ENCODE assay signal across 8 mouse cellular contexts in genomic region chr3:96332631-96333395, GRCm38 (mm10). TPM values are rescaled to one million over a fixed set of nuclear protein-coding genes. Genes with fewer than 3 reads are reported as not detected.
DNase-seq lines count a peak whose midpoint lies in the region; ATAC-seq and TF ChIP-seq lines count a peak whose summit lies in the region.

No protein-coding gene starts in this region.

- no peak overlapping the region for H3K4me2 ChIP-seq in hindbrain, postnatal 0 days (ENCODE audit: low read depth, low read length)
- no peak overlapping the region for H3K4me2 ChIP-seq in embryonic facial prominence, embryonic 11.5 days (ENCODE audit: low read depth, low read length)
- H3K4me2 ChIP-seq in myocyte (ENCODE audit: low read depth) = peak overlapping the region; percentile 76
- H3K4me2 ChIP-seq in midbrain, postnatal 0 days (ENCODE audit: low read depth, low read length, poor library complexity, severe bottlenecking) = no peak overlapping the region

- peaks cover 25% of the 10 kb centered on the region for H3K4me1 ChIP-seq in hindbrain, embryonic 10.5 days (replicated peaks)
- H3K4me1 ChIP-seq in hindbrain, postnatal 0 days (ENCODE audit: insufficient read depth, low read length) = no peaks in the 10 kb centered on the region
- peaks cover 3 to 19% of the 10 kb centered on the region in 2 experiments; a peak in 2 of 4 replicates for H3K4me1 ChIP-seq in MEL (ENCODE audit: control insufficient read depth in 1 of 2, insufficient read depth in 2 of 2, low read length in 2 of 2)
- H3K4me1 ChIP-seq in embryonic facial prominence, embryonic 11.5 days (ENCODE audit: control insufficient read depth, insufficient read depth, low read length) = no peaks in the 10 kb centered on the region
- H3K4me1 ChIP-seq in midbrain, postnatal 0 days (ENCODE audit: insufficient read depth, low read length) = no peaks in the 10 kb centered on the region

- 2% methylated on average over 27 of the region's 27 CpGs for WGBS in hindbrain, embryonic 10.5 days
- 6% methylated on average over 27 of the region's 27 CpGs for WGBS in hindbrain, postnatal 0 days
- 2% methylated on average over 27 of the region's 27 CpGs for WGBS in embryonic facial prominence, embryonic 11.5 days
- WGBS in midbrain, postnatal 0 days = 5% methylated on average over 27 of the region's 27 CpGs

- TF ChIP-seq CTCF in hindbrain, postnatal 0 days (IDR thresholded peaks at IDR 0.05; ENCODE audit: low read depth) = no peak
- TF ChIP-seq CTCF in MEL (IDR thresholded peaks at IDR 0.05 in 2 of 3, conservative IDR thresholded peaks at IDR 0.05 in 1 of 3; ENCODE audit: control insufficient read depth in 1 of 3, insufficient read depth in 1 of 3, low read depth in 2 of 3, low read length in 3 of 3, poor library complexity in 1 of 3, severe bottlenecking in 1 of 3) = 0 out of 6 replicates have a peak, but pooled peaks of 1 of the 3 experiments have one; percentile 7
- no peak for TF ChIP-seq CTCF in midbrain, postnatal 0 days (IDR thresholded peaks at IDR 0.05)

- no peak overlapping the region for H3K27ac ChIP-seq in hindbrain, embryonic 10.5 days
- H3K27ac ChIP-seq in hindbrain, postnatal 0 days = no peak overlapping the region
- H3K27ac ChIP-seq in MEL (ENCODE audit: control insufficient read depth, low read depth, low read length) = peak overlapping the region; percentile 65
- H3K27ac ChIP-seq in embryonic facial prominence, embryonic 11.5 days (replicated peaks; ENCODE audit: low read depth, low read length) = no peak overlapping the region
- no peak overlapping the region for H3K27ac ChIP-seq in midbrain, postnatal 0 days (ENCODE audit: low read depth, low read length)

- H3K27me3 ChIP-seq in hindbrain, embryonic 10.5 days (ENCODE audit: insufficient read depth, poor library complexity, severe bottlenecking) = peaks cover 92% of the 10 kb centered on the region
- H3K27me3 ChIP-seq in hindbrain, postnatal 0 days (ENCODE audit: insufficient read depth, low read length) = peaks cover 86% of the 10 kb centered on the region
- H3K27me3 ChIP-seq in MEL (ENCODE audit: control insufficient read depth in 1 of 2, insufficient read depth in 2 of 2, low read length in 2 of 2) (no peaks in the 10 kb centered on the region), myocyte (ENCODE audit: control insufficient read depth, insufficient read depth, insufficient read length) (peaks cover 5% of the 10 kb centered on the region)
- peaks cover 50% of the 10 kb centered on the region for H3K27me3 ChIP-seq in embryonic facial prominence, embryonic 11.5 days (ENCODE audit: control insufficient read depth, insufficient read depth, low read length)
- H3K27me3 ChIP-seq in midbrain, postnatal 0 days (ENCODE audit: insufficient read depth, low read length) = peaks cover 87% of the 10 kb centered on the region

- H3K9me3 ChIP-seq in hindbrain, embryonic 10.5 days = no peaks in the 10 kb centered on the region
- no peaks in the 10 kb centered on the region for H3K9me3 ChIP-seq in hindbrain, postnatal 0 days (ENCODE audit: low read length)
- no peaks in the 10 kb centered on the region for H3K9me3 ChIP-seq in MEL (replicated peaks; ENCODE audit: insufficient read depth, low read length)
- H3K9me3 ChIP-seq in embryonic facial prominence, embryonic 11.5 days (replicated peaks; ENCODE audit: control insufficient read depth, low read length) = no peaks in the 10 kb centered on the region
- no peaks in the 10 kb centered on the region for H3K9me3 ChIP-seq in midbrain, postnatal 0 days (ENCODE audit: low read length)

- TF ChIP-seq POLR2A in MEL (IDR thresholded peaks at IDR 0.05; ENCODE audit: control insufficient read depth in 1 of 2, insufficient read depth in 1 of 2, low read depth in 1 of 2, low read length in 2 of 2, poor library complexity in 1 of 2) = no peak
- no peak for TF ChIP-seq POLR2A in myocyte (IDR thresholded peaks at IDR 0.05; ENCODE audit: insufficient read length, low read depth)

- no peak for TF ChIP-seq RAD21 in MEL (IDR thresholded peaks at IDR 0.05; ENCODE audit: low read depth, low read length)

- ATAC-seq in hindbrain, postnatal 0 days = no peak
- ATAC-seq in embryonic facial prominence, embryonic 11.5 days (replicated peaks; ENCODE audit: insufficient number of reproducible peaks, low FRiP score, low TSS enrichment, low read depth) = no peak
- no peak for ATAC-seq in midbrain, postnatal 0 days (ENCODE audit: low FRiP score)

- TF ChIP-seq EP300 in MEL (IDR thresholded peaks at IDR 0.05; ENCODE audit: low read depth in 1 of 2, low read length in 2 of 2) = no peak

- H3K4me3 ChIP-seq in hindbrain, embryonic 10.5 days = peak overlapping the region; percentile 42
- no peak overlapping the region for H3K4me3 ChIP-seq in hindbrain, postnatal 0 days (ENCODE audit: low read length)
- H3K4me3 ChIP-seq in MEL (ENCODE audit: control insufficient read depth in 1 of 2, insufficient read depth in 1 of 2, low read depth in 2 of 2, low read length in 2 of 2) = peak overlapping the region; percentile 70 to 86
- no peak overlapping the region for H3K4me3 ChIP-seq in embryonic facial prominence, embryonic 11.5 days (ENCODE audit: low read depth, low read length)
- peak overlapping the region; percentile 11 for H3K4me3 ChIP-seq in myocyte
- no peak overlapping the region for H3K4me3 ChIP-seq in midbrain, postnatal 0 days (ENCODE audit: low read depth, low read length)

- peaks cover 1% of the 10 kb centered on the region; the same call in 1 of the 2 replicates for H3K79me2 ChIP-seq in MEL (ENCODE audit: control insufficient read depth, insufficient read depth, low read length, poor library complexity)
- H3K79me2 ChIP-seq in myocyte (ENCODE audit: control insufficient read depth, insufficient read depth) = no peaks in the 10 kb centered on the region

- peak; percentile 71 for DNase-seq in hindbrain, embryonic 10.5 days (ENCODE audit: low spot score)
- no peak for DNase-seq in hindbrain, postnatal 0 days (ENCODE audit: low spot score)
- peak; percentile 98 for DNase-seq in MEL (ENCODE audit: low read depth, low spot score)
- DNase-seq in embryonic facial prominence, embryonic 11.5 days (ENCODE audit: low spot score) = peak; percentile 69
- DNase-seq in cerebellum, adult 11 months = no peak
- DNase-seq in midbrain, postnatal 0 days (ENCODE audit: low spot score) = no peak
- DNase-seq in urinary bladder, postnatal 10 days (ENCODE audit: low spot score) = no peak

- no peaks in the 10 kb centered on the region for H3K36me3 ChIP-seq in hindbrain, embryonic 10.5 days
- H3K36me3 ChIP-seq in hindbrain, postnatal 0 days (ENCODE audit: insufficient read depth, low read length) = no peaks in the 10 kb centered on the region
- peaks cover 0 to 21% of the 10 kb centered on the region in 2 experiments; a peak in 2 of 4 replicates for H3K36me3 ChIP-seq in MEL (ENCODE audit: control insufficient read depth in 1 of 2, insufficient read depth in 2 of 2, low read length in 2 of 2)
- H3K36me3 ChIP-seq in embryonic facial prominence, embryonic 11.5 days (replicated peaks; ENCODE audit: control insufficient read depth, insufficient read depth, low read depth, low read length) = no peaks in the 10 kb centered on the region
- H3K36me3 ChIP-seq in myocyte (ENCODE audit: control insufficient read depth, insufficient read depth) = no peaks in the 10 kb centered on the region
- no peaks in the 10 kb centered on the region for H3K36me3 ChIP-seq in midbrain, postnatal 0 days (ENCODE audit: insufficient read depth, low read length)

- no peak overlapping the region for H3K9ac ChIP-seq in hindbrain, postnatal 0 days (replicated peaks; ENCODE audit: low read length)
- peak overlapping the region; percentile 77 for H3K9ac ChIP-seq in MEL (ENCODE audit: control insufficient read depth, low read depth, low read length, poor library complexity, severe bottlenecking)
- no peak overlapping the region for H3K9ac ChIP-seq in embryonic facial prominence, embryonic 11.5 days (replicated peaks; ENCODE audit: low read length)
- no peak overlapping the region for H3K9ac ChIP-seq in midbrain, postnatal 0 days (replicated peaks; ENCODE audit: low read length, poor library complexity, severe bottlenecking)

- no peak overlapping the region for H3ac ChIP-seq in myocyte (ENCODE audit: control insufficient read depth, insufficient read length)

TF ChIP-seq in MEL, 35 proteins besides CTCF, POLR2A, EP300 and RAD21 (continues in another document):
- no peak for TF ChIP-seq POLR2AphosphoS5 (IDR thresholded peaks at IDR 0.05; ENCODE audit: borderline replicate concordance, low read depth, low read length)
- no peak for TF ChIP-seq KAT2A (conservative IDR thresholded peaks at IDR 0.05; ENCODE audit: low read depth, low read length)
- TF ChIP-seq MAZ (IDR thresholded peaks at IDR 0.05; ENCODE audit: low read depth, low read length) = no peak
- TF ChIP-seq BHLHE40 (IDR thresholded peaks at IDR 0.05; ENCODE audit: borderline replicate concordance, low read depth, low read length) = no peak
- TF ChIP-seq MEF2A (IDR thresholded peaks at IDR 0.05; ENCODE audit: extremely low read depth, insufficient replicate concordance, low read depth, low read length, poor library complexity, severe bottlenecking) = no peak
- no peak for TF ChIP-seq TCF12 (IDR thresholded peaks at IDR 0.05; ENCODE audit: low read depth, low read length)

TF ChIP-seq in myocyte, 11 proteins besides CTCF, POLR2A, EP300 and RAD21 (continues in another document):
- TF ChIP-seq SRF (IDR thresholded peaks at IDR 0.05; ENCODE audit: control insufficient read depth, insufficient read length, low read depth) (no peak), TCF12 (IDR thresholded peaks at IDR 0.05; ENCODE audit: insufficient read depth, poor library complexity, severe bottlenecking) (no peak), REST (IDR thresholded peaks at IDR 0.05; ENCODE audit: insufficient read depth, insufficient read length) (no peak), USF1 (IDR thresholded peaks at IDR 0.05; ENCODE audit: low read depth) (no peak), E2F4 (IDR thresholded peaks at IDR 0.05; ENCODE audit: insufficient read depth) (no peak), MAX (IDR thresholded peaks at IDR 0.05; ENCODE audit: low read depth) (no peak), CEBPB (IDR thresholded peaks at IDR 0.05; ENCODE audit: insufficient read depth, poor library complexity, severe bottlenecking) (no peak), TCF3 (IDR thresholded peaks at IDR 0.05; ENCODE audit: insufficient read length, low read depth) (no peak)

RNA-seq across cellular contexts. Expression of gene Fcgr1, which starts 39.0 kb away (rescaled TPM):
- polyA plus RNA-seq in hindbrain, embryonic 10.5 days (2016; fragmentation: Nextera tagmentation; extraction: Ambion mirVana) = 1.7 and 1.9 TPM in 2 replicates
- total RNA-seq in hindbrain, postnatal 0 days (2014; rRNA removed) = 2.6 and 8.4 TPM in 2 replicates
- polyA plus RNA-seq in hindbrain, postnatal 0 days (2015; fragmentation: Nextera tagmentation; extraction: Ambion mirVana) = 2.1 and 2.4 TPM in 2 replicates
- 3.4 and 4.7 TPM in 2 replicates for total RNA-seq in MEL (2012; rRNA removed)
- polyA plus RNA-seq in MEL (2012; ENCODE audit: insufficient read depth in 1 of 2, insufficient read length in 2 of 2, low read depth in 1 of 2, low replicate concordance in 2 of 2, missing spikeins in 1 of 2) = 1 to 10 TPM in 1 of 2 experiments, not detected in 1; 2.8 TPM
- polyA plus RNA-seq in embryonic facial prominence, embryonic 11.5 days (2014; fragmentation: Nextera tagmentation; extraction: Ambion mirVana) = 1.3 and 2.1 TPM in 2 replicates
- polyA plus RNA-seq in myocyte (2012; fragmentation: generic; extraction: Trizol) = 0.05 TPM
- 0.60 and 1.3 TPM in 2 replicates for total RNA-seq in midbrain, postnatal 0 days (2014; rRNA removed)
- 1.5 TPM in 2 replicates for polyA plus RNA-seq in midbrain, postnatal 0 days (2015; fragmentation: Nextera tagmentation; extraction: Ambion mirVana)

Comparison
In these comparisons a context has a peak if more than half of its experiments do, and no peak if none do; other contexts are left out.
1. DNase-seq: peak in hindbrain, embryonic 10.5 days (single experiment), MEL (single experiment) and embryonic facial prominence, embryonic 11.5 days (single experiment); none in hindbrain, postnatal 0 days (single experiment), cerebellum, adult 11 months (single experiment), midbrain, postnatal 0 days (single experiment) and urinary bladder, postnatal 10 days (single experiment).
2. H3K4me3 ChIP-seq: peak in hindbrain, embryonic 10.5 days (single experiment), MEL (2 of 2) and myocyte (single experiment); none in hindbrain, postnatal 0 days (single experiment), embryonic facial prominence, embryonic 11.5 days (single experiment) and midbrain, postnatal 0 days (single experiment).